Mouse (Mus musculus) olfactory bulb, adult 2 months (tissue): ENCODE results near the gene Ak9.
"Not testable (repeated sequence)": the region's sequence is repeated elsewhere in the genome, so short reads cannot be mapped to it uniquely, and the experiment has no call there.

Experiments used
- CTCF ChIP-seq: fragments of 200-500 bp; IDR thresholded peaks from 2 replicates; pipeline ENCODE4 v1.5.1; 2012; ENCODE audit warnings: low read depth, mild to moderate bottlenecking, low read length, moderate library complexity; ENCODE audit not compliant: insufficient read depth
- POLR2A ChIP-seq: fragments of 200-500 bp; IDR thresholded peaks from 2 replicates; pipeline ENCODE4 v1.6.1; 2012; ENCODE audit warnings: mild to moderate bottlenecking, low read depth, low read length, moderate library complexity; ENCODE audit not compliant: insufficient read depth

DNA sequence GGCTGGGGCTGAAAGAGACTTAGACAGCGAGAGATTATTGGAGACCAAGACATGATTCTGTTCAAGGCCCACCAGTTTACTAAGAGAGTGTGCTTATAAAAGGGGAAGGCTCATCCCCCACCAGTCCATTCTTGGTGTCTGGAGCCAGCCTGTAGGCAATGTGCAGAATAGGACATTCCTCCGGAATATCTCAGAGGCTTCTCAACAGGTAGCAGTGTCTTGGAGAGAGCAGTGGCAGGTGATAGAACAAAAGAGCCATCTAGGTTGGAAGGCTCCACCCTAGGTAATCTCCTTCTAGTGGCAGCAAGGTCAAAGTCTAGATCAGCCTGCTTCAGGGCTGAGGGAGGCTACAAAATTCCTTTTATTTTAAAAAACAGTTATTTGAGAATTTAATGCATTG, 111.6 kb downstream of the Ak9 start:
- not testable (repeated sequence) for TF ChIP-seq POLR2A, CTCF
